Mouse (Mus musculus) heart, postnatal 25 days (tissue): ENCODE measurements around the gene 1700001F09Rik. TPM values are rescaled to one million over a fixed set of nuclear protein-coding genes. Genes with fewer than 3 reads are reported as not detected.
"Not testable (repeated sequence)": the region's sequence is repeated elsewhere in the genome, so short reads cannot be mapped to it uniquely, and the experiment has no call there.

Source experiments
- DNase-seq: peaks from one replicate; pipeline ENCODE4 v3.0.0; 2022; ENCODE audit warnings: low spot score
- intact Hi-C: fragments of 180-260 bp; cut with DNase I; formaldehyde crosslinking; loops from one replicate; pipeline ENCODE4 v1.15.1; 2025
- total RNA-seq, 2 experiments: library from RNA; stranded (reverse); gene quantifications; 2 replicates each; pipeline ENCODE4 v1.2.3; 2021

1700001F09Rik gene
- not detected for total RNA-seq

DNA sequence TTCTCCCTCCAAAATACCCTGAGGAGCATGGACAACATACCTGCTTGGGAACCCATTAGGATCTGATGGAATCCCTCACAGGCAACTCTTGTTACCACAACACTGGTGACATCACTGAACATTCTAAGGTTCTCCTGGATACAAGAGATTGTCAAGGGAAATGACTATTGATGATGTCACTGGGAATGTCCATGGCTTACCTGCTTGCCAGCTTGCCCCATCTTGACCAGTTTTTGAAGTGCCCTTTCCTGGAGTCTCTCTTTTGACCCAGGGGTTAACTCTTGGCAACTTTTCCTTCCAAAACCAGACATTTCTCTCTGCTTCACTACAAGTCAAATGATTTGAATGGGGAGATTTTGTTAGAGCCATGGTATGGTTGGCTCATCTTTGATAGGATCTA, at the start of gene 1700001F09Rik:
Gene 1700001F09Rik, minus strand, starts transcription at position 101 of the 400 bp plus-strand sequence.
- DNase-seq, intact Hi-C loops: not testable (repeated sequence)

DNA sequence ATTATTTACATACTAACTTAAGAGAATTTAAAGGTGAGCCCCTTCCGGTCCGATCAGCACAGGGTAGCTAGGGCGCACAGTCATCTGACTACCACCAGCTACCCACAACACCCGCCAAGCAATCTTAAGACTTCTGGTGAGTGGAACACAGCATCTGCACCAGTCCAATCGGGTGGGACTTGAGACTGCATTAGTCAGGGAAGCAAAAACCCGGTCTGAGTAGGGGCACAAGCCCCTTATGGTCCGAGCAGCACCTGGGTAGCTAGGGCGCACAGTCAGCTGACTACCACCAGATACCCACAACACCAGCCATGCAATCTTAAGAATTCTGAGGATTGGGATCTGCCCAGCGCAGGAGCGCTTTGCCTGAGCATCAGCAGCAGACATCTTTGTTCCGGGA, 14.1 kb upstream of the 1700001F09Rik start:
- DNase-seq, intact Hi-C loops: not testable (repeated sequence)

DNA sequence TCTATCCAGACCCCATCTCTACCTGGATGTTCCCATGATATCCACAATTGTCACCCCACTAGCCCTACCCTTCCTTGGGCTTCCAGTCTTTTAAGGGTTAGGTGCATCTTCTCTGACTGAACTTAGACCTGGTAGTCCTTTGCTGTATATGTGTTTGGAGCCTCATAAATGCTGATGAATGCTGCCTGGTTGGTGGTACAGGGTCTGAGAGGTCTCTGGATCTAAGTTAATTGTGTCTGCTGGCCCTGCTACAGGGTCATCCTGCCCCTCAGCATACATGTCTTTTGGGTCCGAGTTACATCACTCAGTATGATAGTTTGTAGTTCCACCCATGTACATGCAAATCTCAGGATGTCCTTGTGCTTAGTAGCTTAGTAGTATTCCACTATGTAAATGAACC, 11.6 kb upstream of the 1700001F09Rik start:
- intact Hi-C loops, DNase-seq: not testable (repeated sequence)

DNA sequence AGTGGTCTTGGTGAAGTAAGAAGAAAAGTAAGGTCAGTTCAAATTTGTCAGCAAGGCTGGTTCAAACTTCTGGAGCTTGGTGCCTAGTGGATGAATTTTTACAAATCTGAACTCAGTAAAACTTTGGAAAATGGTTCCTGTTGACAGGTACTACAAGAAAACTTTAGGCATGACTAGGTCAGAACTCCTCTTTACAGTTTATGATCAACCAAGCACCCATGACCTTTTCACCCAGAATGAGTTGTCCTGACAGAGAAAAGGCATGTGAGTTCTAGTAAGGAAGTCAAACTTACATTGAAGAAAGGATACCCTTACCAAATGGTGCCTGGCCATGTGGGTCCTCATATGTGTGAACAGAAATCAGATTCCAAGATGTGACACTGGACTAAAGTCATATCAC, 9.9 kb upstream of the 1700001F09Rik start:
- intact Hi-C loops: not testable (repeated sequence)

DNA sequence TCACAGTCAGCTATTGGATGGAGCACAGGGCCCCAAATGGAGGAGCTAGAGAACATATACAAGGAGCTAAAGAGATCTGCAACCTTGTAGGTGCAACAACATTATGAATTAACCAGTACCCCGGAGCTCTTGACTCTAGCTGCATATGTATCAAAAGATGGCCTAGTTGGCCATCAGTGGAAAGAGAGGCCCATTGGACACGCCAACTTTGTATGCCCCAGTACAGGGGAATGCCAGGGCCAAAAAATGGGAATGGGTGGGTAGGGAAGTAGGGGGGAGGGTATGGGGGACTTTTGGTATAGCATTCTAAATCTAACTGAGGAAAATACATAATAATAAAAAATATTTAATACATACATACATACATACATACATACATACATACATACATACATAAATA, 5.3 kb upstream of the 1700001F09Rik start:
- DNase-seq, intact Hi-C loops: not testable (repeated sequence)

More for the DNA sequence above, 9.9 kb upstream of the 1700001F09Rik start:
- DNase-seq: not testable (repeated sequence)

DNA sequence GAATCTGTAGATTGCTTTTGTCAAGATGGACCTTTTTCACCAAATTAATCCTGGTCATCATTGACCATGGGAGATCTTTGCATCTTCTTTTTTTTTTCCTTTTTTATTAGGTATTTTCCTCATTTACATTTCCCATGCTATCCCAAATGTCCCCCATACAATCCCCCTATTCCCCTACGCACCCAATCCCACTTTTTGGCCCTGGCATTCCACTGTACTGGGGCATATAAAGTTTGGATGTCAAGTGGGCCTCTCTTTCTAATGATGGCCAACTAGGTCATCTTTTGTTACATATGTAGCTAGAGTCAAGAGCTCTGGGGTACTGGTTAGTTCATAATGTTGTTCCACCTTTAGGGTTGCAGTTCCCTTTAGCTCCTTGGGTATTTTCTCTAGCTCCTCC, 10.0 kb downstream of the 1700001F09Rik start:
- DNase-seq, intact Hi-C loops: not testable (repeated sequence)

DNA sequence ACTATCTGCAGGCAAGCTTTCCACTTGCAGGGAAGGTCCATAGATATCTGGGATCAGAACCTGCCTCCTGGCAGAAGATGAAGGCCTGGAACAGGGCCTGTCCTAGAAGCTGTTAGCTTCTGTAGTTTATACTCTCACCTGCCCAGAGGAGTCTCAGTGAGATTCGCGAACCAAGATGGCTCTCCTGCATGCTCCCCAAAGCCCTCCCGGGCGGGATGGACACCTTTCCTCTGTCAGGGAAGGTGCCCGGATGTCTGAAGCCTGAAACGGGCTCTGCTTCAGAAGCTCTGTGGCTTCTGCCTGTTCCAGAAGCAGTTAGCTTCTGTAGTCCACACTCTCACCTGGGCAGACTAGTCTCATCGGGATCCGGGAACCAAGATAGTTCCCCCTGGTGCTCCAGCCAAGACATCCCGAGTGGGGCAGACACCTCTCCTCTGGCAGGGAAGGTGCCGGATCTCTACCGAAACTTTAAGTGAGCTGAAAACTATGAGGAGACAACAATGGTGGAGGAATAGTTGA, 16.2 kb downstream of the 1700001F09Rik start:
- intact Hi-C loops, DNase-seq: not testable (repeated sequence)

DNA sequence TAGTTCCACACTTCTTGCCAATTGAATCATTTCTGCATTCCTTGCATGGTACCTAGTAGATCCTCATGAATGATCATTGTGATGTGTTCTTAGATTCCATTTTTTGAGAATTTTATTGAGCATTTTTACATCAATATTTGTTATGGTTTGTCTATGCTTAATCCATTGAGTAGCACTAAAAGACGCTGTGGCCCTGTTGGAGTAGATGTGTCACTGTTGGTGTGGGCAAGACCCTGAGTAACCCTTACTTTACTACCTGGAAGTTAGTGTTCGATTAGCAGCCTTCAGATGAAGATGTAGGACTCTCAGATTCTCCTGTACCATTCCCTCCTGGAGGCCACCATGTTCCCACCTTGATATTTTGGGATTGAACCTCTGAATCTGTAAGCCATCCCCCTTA, 19.0 kb downstream of the 1700001F09Rik start:
- DNase-seq, intact Hi-C loops: not testable (repeated sequence)

DNA sequence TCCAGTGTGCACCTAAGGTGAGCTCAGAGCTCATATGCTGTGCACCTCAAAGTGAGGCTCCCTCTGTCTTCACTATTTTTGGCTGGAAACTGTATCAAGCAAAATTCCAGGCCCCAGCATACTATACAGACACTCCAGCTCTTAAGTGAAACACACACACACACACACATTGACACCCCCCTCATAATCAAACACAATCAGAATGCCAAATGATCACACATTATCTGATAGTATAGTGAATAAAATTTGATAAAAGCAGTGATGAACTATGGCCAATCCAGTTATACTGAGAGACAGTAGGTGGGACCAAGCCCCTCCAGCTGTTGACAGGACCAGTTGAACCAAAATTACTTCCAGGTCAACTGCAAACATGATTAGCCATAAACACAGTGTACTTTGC, 28.1 kb downstream of the 1700001F09Rik start:
- DNase-seq, intact Hi-C loops: not testable (repeated sequence)

DNA sequence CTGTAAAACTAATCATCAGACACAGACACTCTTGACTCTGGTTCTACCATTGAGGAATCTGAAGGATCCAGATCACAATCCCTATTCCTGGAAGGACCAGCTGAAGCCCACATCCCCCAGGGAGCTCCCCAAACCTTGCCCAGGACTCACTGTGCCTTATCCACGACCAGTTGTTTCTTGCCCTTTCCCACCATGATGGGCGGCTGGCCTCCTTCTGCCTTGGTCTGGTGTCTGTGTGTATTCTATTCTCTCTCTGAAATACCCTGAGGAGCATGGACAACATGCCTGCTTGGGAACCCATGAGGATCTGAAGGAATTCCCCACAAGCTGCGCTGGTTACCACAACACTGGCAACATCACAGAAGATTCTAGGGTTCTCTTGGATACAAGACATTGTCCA, 54.1 kb downstream of the 1700001F09Rik start, which contains the start of gene Gm8127:
Gene Gm8127, minus strand, starts transcription at position 330 of the 400 bp plus-strand sequence.
- DNase-seq, intact Hi-C loops: not testable (repeated sequence)

Other genes starting within 250 kb of the 1700001F09Rik start
- not detected for gene Gm8104, start 247.2 kb downstream of the 1700001F09Rik start, total RNA-seq
- not detected for gene Gm7233, start 167.9 kb downstream of the 1700001F09Rik start, total RNA-seq
- gene Gm8122, start 112.5 kb downstream of the 1700001F09Rik start, total RNA-seq: not detected
- not detected for gene Gm8126, start 89.2 kb downstream of the 1700001F09Rik start, total RNA-seq
- not detected for gene Gm9732, start 72.8 kb downstream of the 1700001F09Rik start, total RNA-seq
- not detected for gene Gm8127, start 54.0 kb downstream of the 1700001F09Rik start, total RNA-seq
- not detected for gene Gm8138, start 68.5 kb upstream of the 1700001F09Rik start, total RNA-seq
- not detected for gene Gm5799, start 195.8 kb upstream of the 1700001F09Rik start, total RNA-seq
- gene Gm17654, start 231.3 kb upstream of the 1700001F09Rik start, total RNA-seq: not detected